Mouse (Mus musculus): Measurements from ENCODE around the gene Olfr506. TPM values are rescaled to one million over a fixed set of nuclear protein-coding genes. Genes with fewer than 3 reads are reported as not detected.
"Not testable (repeated sequence)": the region's sequence is repeated elsewhere in the genome, so short reads cannot be mapped to it uniquely, and the experiment has no call there.

Gene Olfr506
- polyA plus RNA-seq (2012; fragmentation: generic; extraction: Trizol) = not detected

GRCm38 (mm10) chr7:108610487-108610886 lies at the start of gene Olfr506:
Olfr506 (plus strand) TSS chr7:108610787.
- Histone ChIP-seq H3K27me3 (ENCODE audit: control insufficient read depth, insufficient read depth, insufficient read length) (no peaks in the 10 kb centered on the region), H3K4me2 (ENCODE audit: low read depth) (no peak within 1 kb of the TSS), H3K36me3 (ENCODE audit: control insufficient read depth, insufficient read depth) (no peaks in the 10 kb centered on the region), H3ac (ENCODE audit: control insufficient read depth, insufficient read length) (no peak within 1 kb of the TSS), H3K79me2 (ENCODE audit: control insufficient read depth, insufficient read depth) (no peaks in the 10 kb centered on the region), H3K4me3 (no peak within 1 kb of the TSS)
- TF ChIP-seq POLR2A (IDR thresholded peaks at IDR 0.05; ENCODE audit: insufficient read length, low read depth) (no peak), REST (IDR thresholded peaks at IDR 0.05; ENCODE audit: insufficient read depth, insufficient read length) (no peak), USF1 (IDR thresholded peaks at IDR 0.05; ENCODE audit: low read depth) (no peak), MYOD1 (IDR thresholded peaks at IDR 0.05; ENCODE audit: control insufficient read depth in 1 of 3, insufficient read length in 2 of 3, low read depth in 2 of 3) (no peak)

- TF ChIP-seq MAX (IDR thresholded peaks at IDR 0.05; ENCODE audit: low read depth) (no peak), CEBPB (IDR thresholded peaks at IDR 0.05; ENCODE audit: insufficient read depth, poor library complexity, severe bottlenecking) (no peak), USF1 (IDR thresholded peaks at IDR 0.05; ENCODE audit: low read depth) (no peak), POLR2A (IDR thresholded peaks at IDR 0.05; ENCODE audit: insufficient read length, low read depth) (no peak), POLR2AphosphoS2 (IDR thresholded peaks at IDR 0.05; ENCODE audit: insufficient read length, low read depth) (no peak), REST (IDR thresholded peaks at IDR 0.05; ENCODE audit: insufficient read depth, insufficient read length) (no peak), MYOG (IDR thresholded peaks at IDR 0.05; ENCODE audit: control insufficient read depth in 1 of 3, insufficient read depth in 1 of 3, insufficient read length in 2 of 3, low read depth in 2 of 3) (no peak), SRF (IDR thresholded peaks at IDR 0.05; ENCODE audit: control insufficient read depth, insufficient read length, low read depth) (no peak), MYOD1 (IDR thresholded peaks at IDR 0.05; ENCODE audit: control insufficient read depth in 1 of 3, insufficient read length in 2 of 3, low read depth in 2 of 3) (no peak), TCF3 (IDR thresholded peaks at IDR 0.05; ENCODE audit: insufficient read length, low read depth) (no peak), TCF12 (IDR thresholded peaks at IDR 0.05; ENCODE audit: insufficient read depth, poor library complexity, severe bottlenecking) (no peak), E2F4 (IDR thresholded peaks at IDR 0.05; ENCODE audit: insufficient read depth) (no peak)
- no peaks in the 10 kb centered on the region for H3K79me2 ChIP-seq (ENCODE audit: control insufficient read depth, insufficient read depth)
- H3K4me2 ChIP-seq (ENCODE audit: low read depth) = no peak within 1 kb of the TSS
These were observed 44.9 kb upstream of the Olfr506 start, which contains the start of gene Olfr504 for GRCm38 (mm10) chr7:108565693-108566092. Olfr504 (minus strand) TSS chr7:108565793.

GRCm38 (mm10) chr7:108589797-108590196 lies 20.8 kb upstream of the Olfr506 start:
- Histone ChIP-seq H3ac (ENCODE audit: control insufficient read depth, insufficient read length) (no peak overlapping the region), H3K36me3 (ENCODE audit: control insufficient read depth, insufficient read depth) (no peaks in the 10 kb centered on the region), H3K4me3 (no peak overlapping the region), H3K79me2 (ENCODE audit: control insufficient read depth, insufficient read depth) (no peaks in the 10 kb centered on the region), H3K4me2 (ENCODE audit: low read depth) (no peak overlapping the region), H3K27me3 (ENCODE audit: control insufficient read depth, insufficient read depth, insufficient read length) (no peaks in the 10 kb centered on the region)
- TF ChIP-seq E2F4 (IDR thresholded peaks at IDR 0.05; ENCODE audit: insufficient read depth) = no peak
- TF ChIP-seq SRF (IDR thresholded peaks at IDR 0.05; ENCODE audit: control insufficient read depth, insufficient read length, low read depth) = no peak
- TF ChIP-seq TCF3 (IDR thresholded peaks at IDR 0.05; ENCODE audit: insufficient read length, low read depth) = no peak
- no peak for TF ChIP-seq CEBPB (IDR thresholded peaks at IDR 0.05; ENCODE audit: insufficient read depth, poor library complexity, severe bottlenecking)
- no peak for TF ChIP-seq USF1 (IDR thresholded peaks at IDR 0.05; ENCODE audit: low read depth)
- no peak for TF ChIP-seq MYOD1 (IDR thresholded peaks at IDR 0.05; ENCODE audit: control insufficient read depth in 1 of 3, insufficient read length in 2 of 3, low read depth in 2 of 3)
- no peak for TF ChIP-seq POLR2A (IDR thresholded peaks at IDR 0.05; ENCODE audit: insufficient read length, low read depth)
- TF ChIP-seq MAX (IDR thresholded peaks at IDR 0.05; ENCODE audit: low read depth) = no peak
- TF ChIP-seq REST (IDR thresholded peaks at IDR 0.05; ENCODE audit: insufficient read depth, insufficient read length) = no peak
- no peak for TF ChIP-seq POLR2AphosphoS2 (IDR thresholded peaks at IDR 0.05; ENCODE audit: insufficient read length, low read depth)
- no peak for TF ChIP-seq MYOG (IDR thresholded peaks at IDR 0.05; ENCODE audit: control insufficient read depth in 1 of 3, insufficient read depth in 1 of 3, insufficient read length in 2 of 3, low read depth in 2 of 3)
- TF ChIP-seq TCF12 (IDR thresholded peaks at IDR 0.05; ENCODE audit: insufficient read depth, poor library complexity, severe bottlenecking) = no peak

More at GRCm38 (mm10) chr7:108565693-108566092, 44.9 kb upstream of the Olfr506 start, which contains the start of gene Olfr504:
- H3K27me3 ChIP-seq (ENCODE audit: control insufficient read depth, insufficient read depth, insufficient read length) = no peaks in the 10 kb centered on the region
- no peak within 1 kb of the TSS for H3K4me3 ChIP-seq
- no peak within 1 kb of the TSS for H3ac ChIP-seq (ENCODE audit: control insufficient read depth, insufficient read length)
- no peaks in the 10 kb centered on the region for H3K36me3 ChIP-seq (ENCODE audit: control insufficient read depth, insufficient read depth)

GRCm38 (mm10) chr7:108601916-108602315 lies 8.7 kb upstream of the Olfr506 start:
- not testable (repeated sequence) for H3ac ChIP-seq (ENCODE audit: control insufficient read depth, insufficient read length); H3K27me3 ChIP-seq (ENCODE audit: control insufficient read depth, insufficient read depth, insufficient read length); H3K4me3 ChIP-seq; H3K36me3 ChIP-seq (ENCODE audit: control insufficient read depth, insufficient read depth); H3K4me2 ChIP-seq (ENCODE audit: low read depth); H3K79me2 ChIP-seq (ENCODE audit: control insufficient read depth, insufficient read depth)

GRCm38 (mm10) chr7:108614110-108614509 lies 3.5 kb downstream of the Olfr506 start:
- TF ChIP-seq SRF (IDR thresholded peaks at IDR 0.05; ENCODE audit: control insufficient read depth, insufficient read length, low read depth) (no peak), REST (IDR thresholded peaks at IDR 0.05; ENCODE audit: insufficient read depth, insufficient read length) (no peak), TCF3 (IDR thresholded peaks at IDR 0.05; ENCODE audit: insufficient read length, low read depth) (no peak), E2F4 (IDR thresholded peaks at IDR 0.05; ENCODE audit: insufficient read depth) (no peak), MAX (IDR thresholded peaks at IDR 0.05; ENCODE audit: low read depth) (no peak), POLR2AphosphoS2 (IDR thresholded peaks at IDR 0.05; ENCODE audit: insufficient read length, low read depth) (no peak), CEBPB (IDR thresholded peaks at IDR 0.05; ENCODE audit: insufficient read depth, poor library complexity, severe bottlenecking) (no peak), POLR2A (IDR thresholded peaks at IDR 0.05; ENCODE audit: insufficient read length, low read depth) (no peak)
- H3K4me3 ChIP-seq = no peak overlapping the region
- no peaks in the 10 kb centered on the region for H3K27me3 ChIP-seq (ENCODE audit: control insufficient read depth, insufficient read depth, insufficient read length)
- H3K4me2 ChIP-seq (ENCODE audit: low read depth) = no peak overlapping the region
- H3K36me3 ChIP-seq (ENCODE audit: control insufficient read depth, insufficient read depth) = no peaks in the 10 kb centered on the region
- H3ac ChIP-seq (ENCODE audit: control insufficient read depth, insufficient read length) = no peak overlapping the region
- H3K79me2 ChIP-seq (ENCODE audit: control insufficient read depth, insufficient read depth) = no peaks in the 10 kb centered on the region

- not testable (repeated sequence) for H3K79me2 ChIP-seq (ENCODE audit: control insufficient read depth, insufficient read depth); H3ac ChIP-seq (ENCODE audit: control insufficient read depth, insufficient read length); H3K36me3 ChIP-seq (ENCODE audit: control insufficient read depth, insufficient read depth); H3K27me3 ChIP-seq (ENCODE audit: control insufficient read depth, insufficient read depth, insufficient read length); H3K4me2 ChIP-seq (ENCODE audit: low read depth); H3K4me3 ChIP-seq
These were observed 6.2 kb downstream of the Olfr506 start for GRCm38 (mm10) chr7:108616781-108617180.

All from myocyte (in vitro differentiated cells).